Mouse (Mus musculus): Measurements from ENCODE around the gene Adam15. TPM values are rescaled to one million over a fixed set of nuclear protein-coding genes. Genes with fewer than 3 reads are reported as not detected.

Adam15 gene
- total and polyA plus RNA-seq, 3 experiments: 15.3 to 43.2 TPM; not detected in 1

DNA sequence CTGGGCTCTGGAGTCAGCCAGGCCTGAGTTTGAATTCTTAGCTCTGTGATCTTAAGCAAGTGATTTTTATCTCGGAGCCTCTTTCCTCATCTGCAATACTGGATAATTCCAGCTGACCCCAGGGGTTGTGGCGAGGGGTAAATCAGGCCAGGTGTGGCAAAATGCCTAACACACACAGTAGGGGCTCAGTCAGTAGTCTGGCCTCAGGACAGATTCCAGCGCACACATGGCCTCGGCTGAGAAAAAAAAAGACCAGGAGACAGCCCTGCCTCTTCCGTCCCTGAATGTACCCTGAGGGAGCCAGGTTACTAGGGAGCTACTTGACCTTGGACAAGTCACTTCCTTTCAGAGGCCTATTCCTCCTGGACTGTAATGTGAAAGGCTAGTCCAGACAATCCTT is 33.2 kb upstream of the Adam15 start:
- Histone ChIP-seq H3K4me3 (ENCODE audit: control insufficient read depth in 1 of 2, insufficient read depth in 1 of 2, low read depth in 2 of 2, low read length in 2 of 2) (no peak overlapping the region), H3K9me3 (replicated peaks; ENCODE audit: insufficient read depth, low read length) (no peaks in the 10 kb centered on the region), H3K4me1 (ENCODE audit: control insufficient read depth in 1 of 2, insufficient read depth in 2 of 2, low read length in 2 of 2) (peaks cover 0 to 4% of the 10 kb centered on the region in 2 experiments; a peak in 3 of 4 replicates), H3K9ac (ENCODE audit: control insufficient read depth, low read depth, low read length, poor library complexity, severe bottlenecking) (no peak overlapping the region), H3K27me3 (ENCODE audit: control insufficient read depth in 1 of 2, insufficient read depth in 2 of 2, low read length in 2 of 2) (no peaks in the 10 kb centered on the region), H3K27ac (ENCODE audit: control insufficient read depth, low read depth, low read length) (no peak overlapping the region), H3K79me2 (ENCODE audit: control insufficient read depth, insufficient read depth, low read length, poor library complexity) (no peaks in the 10 kb centered on the region), H3K36me3 (ENCODE audit: control insufficient read depth in 1 of 2, insufficient read depth in 2 of 2, low read length in 2 of 2) (peaks cover 0 to under 1% of the 10 kb centered on the region in 2 experiments; a peak in 1 of 4 replicates)
- DNase-seq (ENCODE audit: low read depth, low spot score): no peak
- TF ChIP-seq JUND (IDR thresholded peaks at IDR 0.05; ENCODE audit: low read depth, low read length): no peak
- no peak for TF ChIP-seq CHD1 (IDR thresholded peaks at IDR 0.05; ENCODE audit: low read depth, low read length)
- no peak for TF ChIP-seq TBP (IDR thresholded peaks at IDR 0.05; ENCODE audit: low read depth, low read length)
- TF ChIP-seq ELF1 (IDR thresholded peaks at IDR 0.05; ENCODE audit: low read depth, low read length): no peak

- DNase-seq (ENCODE audit: low read depth, low spot score): no peak
- Histone ChIP-seq H3K9ac (ENCODE audit: control insufficient read depth, low read depth, low read length, poor library complexity, severe bottlenecking) (no peak overlapping the region), H3K27ac (ENCODE audit: control insufficient read depth, low read depth, low read length) (no peak overlapping the region), H3K4me1 (ENCODE audit: control insufficient read depth in 1 of 2, insufficient read depth in 2 of 2, low read length in 2 of 2) (no peaks in the 10 kb centered on the region), H3K4me3 (ENCODE audit: control insufficient read depth in 1 of 2, insufficient read depth in 1 of 2, low read depth in 2 of 2, low read length in 2 of 2) (no peak overlapping the region), H3K27me3 (ENCODE audit: control insufficient read depth in 1 of 2, insufficient read depth in 2 of 2, low read length in 2 of 2) (no peaks in the 10 kb centered on the region), H3K36me3 (ENCODE audit: control insufficient read depth in 1 of 2, insufficient read depth in 2 of 2, low read length in 2 of 2) (no peaks in the 10 kb centered on the region), H3K9me3 (replicated peaks; ENCODE audit: insufficient read depth, low read length) (no peaks in the 10 kb centered on the region), H3K79me2 (ENCODE audit: control insufficient read depth, insufficient read depth, low read length, poor library complexity) (no peaks in the 10 kb centered on the region)
- no peak for TF ChIP-seq MEF2A (IDR thresholded peaks at IDR 0.05; ENCODE audit: extremely low read depth, insufficient replicate concordance, low read depth, low read length, poor library complexity, severe bottlenecking)
Measured at GRCm38 (mm10) chr3:89382033-89382882, 32.5 kb upstream of the Adam15 start.

DNA sequence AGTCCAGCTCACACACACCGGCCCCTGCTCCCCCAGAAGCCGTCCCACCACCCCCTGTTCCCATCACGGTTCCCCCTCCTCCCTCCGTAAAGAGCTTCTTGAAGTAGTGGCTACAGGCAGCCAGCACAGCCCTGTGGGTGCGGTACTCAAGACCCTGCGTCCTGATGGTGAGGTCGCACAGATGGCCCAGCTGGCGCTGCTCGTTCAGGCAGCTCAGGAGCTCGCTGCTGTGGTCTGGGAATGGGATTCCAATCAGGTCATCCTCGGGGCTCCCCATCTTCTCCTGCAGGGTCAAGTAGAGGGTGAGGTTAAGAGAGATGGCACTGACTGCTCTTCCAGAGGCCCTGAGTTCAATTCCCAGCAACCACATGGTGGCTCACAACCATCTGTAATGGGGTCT is 31.4 kb upstream of the Adam15 start:
- TF ChIP-seq CTCF (IDR thresholded peaks at IDR 0.05 in 2 of 3, conservative IDR thresholded peaks at IDR 0.05 in 1 of 3; ENCODE audit: control insufficient read depth in 1 of 3, insufficient read depth in 1 of 3, low read depth in 2 of 3, low read length in 3 of 3, poor library complexity in 1 of 3, severe bottlenecking in 1 of 3): no peak
- TF ChIP-seq USF2 (IDR thresholded peaks at IDR 0.05; ENCODE audit: borderline replicate concordance in 1 of 2, insufficient read depth in 1 of 2, low read depth in 1 of 2, low read length in 2 of 2): no peak
- TF ChIP-seq TBP (IDR thresholded peaks at IDR 0.05; ENCODE audit: low read depth, low read length): no peak
- no peak for TF ChIP-seq MAX (IDR thresholded peaks at IDR 0.05; ENCODE audit: low read length)
- no peak for TF ChIP-seq POLR2A (IDR thresholded peaks at IDR 0.05; ENCODE audit: control insufficient read depth in 1 of 2, insufficient read depth in 1 of 2, low read depth in 1 of 2, low read length in 2 of 2, poor library complexity in 1 of 2)
- TF ChIP-seq NRF1 (IDR thresholded peaks at IDR 0.05; ENCODE audit: insufficient read depth, low read depth, low read length, poor library complexity, severe bottlenecking): no peak
- TF ChIP-seq NELFE (IDR thresholded peaks at IDR 0.05; ENCODE audit: low read depth, low read length): no peak
- no peak for TF ChIP-seq RCOR1 (IDR thresholded peaks at IDR 0.05; ENCODE audit: low read depth, low read length)
- no peak for TF ChIP-seq GATA1 (IDR thresholded peaks at IDR 0.05; ENCODE audit: low read depth, low read length)
- no peak for TF ChIP-seq MXI1 (IDR thresholded peaks at IDR 0.05; ENCODE audit: low read depth, low read length)
- no peak for TF ChIP-seq SIN3A (IDR thresholded peaks at IDR 0.05; ENCODE audit: low read length)
- no peak for TF ChIP-seq ZNF384 (IDR thresholded peaks at IDR 0.05; ENCODE audit: low read depth, low read length)
- TF ChIP-seq CHD2 (IDR thresholded peaks at IDR 0.05; ENCODE audit: low read length): no peak
- no peak for TF ChIP-seq MYB (IDR thresholded peaks at IDR 0.05; ENCODE audit: low read depth, low read length)
- TF ChIP-seq ETS1 (IDR thresholded peaks at IDR 0.05; ENCODE audit: low read depth, low read length): no peak
- no peak for TF ChIP-seq JUND (IDR thresholded peaks at IDR 0.05; ENCODE audit: low read depth, low read length)
- no peak for TF ChIP-seq TAL1 (IDR thresholded peaks at IDR 0.05; ENCODE audit: low read length)
- Histone ChIP-seq H3K36me3 (ENCODE audit: control insufficient read depth in 1 of 2, insufficient read depth in 2 of 2, low read length in 2 of 2) (no peaks in the 10 kb centered on the region), H3K9me3 (replicated peaks; ENCODE audit: insufficient read depth, low read length) (no peaks in the 10 kb centered on the region), H3K79me2 (ENCODE audit: control insufficient read depth, insufficient read depth, low read length, poor library complexity) (no peaks in the 10 kb centered on the region), H3K27ac (ENCODE audit: control insufficient read depth, low read depth, low read length) (no peak overlapping the region), H3K4me3 (ENCODE audit: control insufficient read depth in 1 of 2, insufficient read depth in 1 of 2, low read depth in 2 of 2, low read length in 2 of 2) (no peak overlapping the region), H3K9ac (ENCODE audit: control insufficient read depth, low read depth, low read length, poor library complexity, severe bottlenecking) (no peak overlapping the region), H3K4me1 (ENCODE audit: control insufficient read depth in 1 of 2, insufficient read depth in 2 of 2, low read length in 2 of 2) (no peaks in the 10 kb centered on the region), H3K27me3 (ENCODE audit: control insufficient read depth in 1 of 2, insufficient read depth in 2 of 2, low read length in 2 of 2) (no peaks in the 10 kb centered on the region)
- DNase-seq (ENCODE audit: low read depth, low spot score): no peak

All from MEL (cell line).